Mouse (Mus musculus): ENCODE results near the gene Bik.
A peak's percentile ranks its signal among the peaks of the same experiment; 100 is the strongest.
"Not testable (repeated sequence)": the region's sequence is repeated elsewhere in the genome, so short reads cannot be mapped to it uniquely, and the experiment has no call there.

Gene Bik

GRCm38 (mm10) chr15:83526424-83527091 lies at the start of gene Bik:
TSS of gene Bik (plus strand) at chr15:83526862.
- DNase-seq = peak; percentile 25

- no peak for DNase-seq
These were observed 48.6 kb upstream of the Bik start for GRCm38 (mm10) chr15:83478096-83478495.

DNA sequence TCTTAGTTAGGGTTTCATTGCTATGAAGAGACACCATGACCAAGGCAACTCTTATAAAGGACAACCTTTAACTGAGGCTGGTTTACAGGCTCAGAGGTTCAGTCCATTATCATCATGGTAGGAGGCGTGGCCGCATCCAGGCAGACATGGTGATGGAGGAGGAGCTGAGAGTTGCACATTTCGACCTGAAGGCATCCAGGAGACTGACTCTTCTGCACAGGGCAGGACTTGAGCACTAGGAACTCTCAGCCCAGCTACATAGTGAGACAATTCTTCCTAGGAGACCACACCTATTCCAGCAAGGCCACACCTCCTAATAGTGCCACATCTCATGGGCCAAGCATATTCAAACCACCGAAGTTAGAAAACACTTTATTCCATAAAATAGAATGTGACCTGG lies 46.8 kb upstream of the Bik start:
- no peak for DNase-seq

- DNase-seq = no peak
These were observed 45.4 kb upstream of the Bik start for GRCm38 (mm10) chr15:83481236-83481780.

GRCm38 (mm10) chr15:83482645-83483224 lies 43.9 kb upstream of the Bik start:
- no peak for DNase-seq

DNA sequence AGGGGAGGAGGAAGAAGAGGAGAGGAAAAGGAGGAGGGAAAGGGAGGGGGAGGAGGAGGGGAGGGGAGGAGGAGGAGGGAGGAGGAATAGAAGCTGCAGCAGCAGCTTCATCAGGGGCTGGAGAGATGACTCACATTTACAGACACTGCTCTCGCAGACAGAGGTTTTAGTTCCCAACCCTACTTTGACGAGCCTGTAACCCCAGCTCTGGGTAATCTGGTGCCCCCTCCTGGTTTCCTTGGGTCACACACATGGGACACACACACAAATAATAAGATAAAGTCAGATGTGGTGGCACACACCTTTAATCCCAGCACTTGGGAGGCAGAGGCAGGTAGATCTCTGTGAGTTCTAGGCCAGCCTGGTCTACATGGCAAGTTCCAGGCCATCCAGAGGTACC lies 43.2 kb upstream of the Bik start:
- DNase-seq = no peak

- no peak for DNase-seq
These were observed 42.4 kb upstream of the Bik start for GRCm38 (mm10) chr15:83484311-83484710.

- DNase-seq = no peak
These were observed 39.1 kb upstream of the Bik start for GRCm38 (mm10) chr15:83487477-83488115.

DNA sequence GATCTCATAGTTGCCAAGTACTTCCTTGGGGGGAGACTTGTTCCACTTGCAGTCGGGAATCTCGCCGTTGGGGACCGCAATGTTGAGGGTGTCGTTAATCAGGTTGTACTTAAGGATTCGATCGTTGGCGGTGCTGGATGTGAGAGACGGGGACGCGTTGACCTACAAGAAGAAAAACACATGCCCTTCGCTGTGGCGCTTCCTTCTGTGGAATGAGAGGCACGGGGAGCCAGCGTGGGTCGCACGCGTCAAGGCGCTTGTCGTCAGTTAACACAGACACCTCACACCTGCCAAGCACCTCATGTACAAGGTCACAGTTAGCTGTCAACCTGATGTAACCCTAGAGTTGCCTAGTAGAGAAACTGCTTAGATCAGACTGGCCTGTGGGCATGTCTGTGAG lies 37.2 kb upstream of the Bik start:
- DNase-seq = no peak

GRCm38 (mm10) chr15:83491891-83492290 lies 34.8 kb upstream of the Bik start:
- DNase-seq = no peak

DNA sequence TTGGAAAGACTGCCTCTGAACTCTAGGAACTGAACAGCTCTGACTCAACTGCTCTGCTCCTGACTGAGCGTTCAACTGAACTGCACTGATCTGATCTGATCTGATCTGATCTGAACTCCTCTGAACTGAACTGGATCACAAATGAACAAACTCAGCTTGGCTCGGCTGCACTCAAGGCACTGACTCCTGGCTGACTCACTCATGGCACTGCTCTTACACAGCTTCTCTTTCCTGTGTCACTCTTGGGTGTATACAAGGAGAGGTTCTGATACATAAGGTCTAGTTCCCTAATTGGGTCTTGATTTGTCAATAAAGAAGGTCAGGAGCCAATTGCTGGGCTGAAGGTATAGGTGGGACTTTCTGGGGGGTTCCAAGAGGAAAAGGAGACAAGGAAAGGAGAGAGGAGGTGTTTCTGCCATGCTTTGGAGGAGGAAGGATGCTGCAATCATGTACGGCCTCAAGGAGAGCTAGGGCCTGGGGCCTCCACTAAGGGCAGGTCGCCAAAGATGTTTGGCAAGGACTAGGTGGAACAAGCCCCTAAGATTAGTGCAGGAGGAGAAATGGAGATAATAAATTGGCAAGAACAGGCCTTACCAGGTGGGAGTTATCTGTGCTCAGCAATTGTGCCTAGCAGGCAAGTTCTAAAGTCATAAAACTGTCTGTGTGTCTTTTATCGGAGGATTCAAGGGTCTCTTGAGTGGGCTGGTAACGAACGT lies 32.6 kb upstream of the Bik start:
- no peak for DNase-seq

DNA sequence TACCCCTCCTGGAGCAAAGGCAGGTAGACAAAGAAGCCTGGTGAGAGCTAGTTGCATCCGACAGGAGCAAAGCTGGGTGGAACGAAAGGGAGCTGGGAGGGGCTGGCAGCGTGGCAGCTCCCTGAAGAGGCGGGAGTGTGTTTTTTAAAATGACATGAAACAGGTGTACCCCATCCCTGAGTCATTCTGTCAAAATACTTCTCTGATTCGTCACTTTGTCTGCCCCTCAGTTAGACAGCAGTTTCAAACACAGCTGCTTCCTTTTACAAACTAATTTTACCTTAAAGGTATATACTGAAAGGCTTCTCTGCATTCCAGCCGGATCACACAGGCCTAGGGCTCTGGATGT lies 32.1 kb upstream of the Bik start:
- no peak for DNase-seq

- DNase-seq = no peak
These were observed 31.5 kb upstream of the Bik start for GRCm38 (mm10) chr15:83495195-83495594.

DNA sequence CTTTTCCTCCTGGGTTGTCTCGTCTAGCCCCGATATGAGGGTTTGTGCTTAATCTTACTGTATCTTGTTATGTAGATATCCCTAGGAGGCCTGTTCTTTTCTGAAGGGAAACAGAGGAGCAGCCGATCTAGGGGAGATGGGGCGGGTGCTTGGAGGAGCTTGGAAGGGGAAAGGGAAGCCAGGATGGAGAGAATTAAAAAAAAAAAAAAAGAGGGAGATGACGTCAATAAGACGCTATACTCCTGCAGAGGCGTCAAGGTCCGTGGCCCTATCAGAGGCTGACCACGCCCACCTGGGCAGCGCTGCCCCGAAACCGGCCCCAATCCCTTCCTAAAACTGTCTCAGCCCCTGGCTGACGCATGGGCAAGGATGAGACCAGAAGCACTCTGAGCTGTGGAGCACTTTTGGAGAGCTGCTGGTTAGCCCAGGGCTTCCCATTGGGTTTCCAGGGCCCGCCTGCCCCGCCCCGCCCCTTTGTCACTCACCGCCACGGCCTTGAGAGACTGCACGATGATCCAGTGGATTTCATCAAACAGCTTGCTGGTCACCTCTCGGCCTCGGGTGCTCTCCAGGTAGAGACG lies 30.8 kb upstream of the Bik start:
- no peak for DNase-seq

DNA sequence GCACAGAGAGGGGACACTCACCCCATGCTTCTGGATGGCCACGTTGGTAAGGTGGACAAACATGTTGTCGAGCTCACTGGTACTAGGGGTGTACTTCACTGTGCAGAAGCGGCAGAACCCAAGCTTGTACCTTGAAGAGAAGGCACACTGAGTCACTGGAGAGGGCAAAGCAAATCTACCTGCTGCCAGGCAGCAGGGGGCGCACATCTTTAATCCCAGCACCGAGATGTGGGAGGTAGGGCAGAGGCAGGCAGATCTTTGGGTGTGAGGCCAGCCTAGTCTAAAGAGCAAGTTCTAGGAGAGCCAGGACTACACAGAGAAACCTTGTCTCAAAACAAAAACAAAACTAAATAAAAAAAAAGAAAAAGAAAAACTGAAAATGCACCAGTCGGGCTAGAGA lies 29.4 kb upstream of the Bik start:
- DNase-seq = no peak

- no peak for DNase-seq
These were observed 27.4 kb upstream of the Bik start for GRCm38 (mm10) chr15:83499211-83499755.

GRCm38 (mm10) chr15:83500352-83500751 lies 26.3 kb upstream of the Bik start:
- no peak for DNase-seq

GRCm38 (mm10) chr15:83501483-83501882 lies 25.2 kb upstream of the Bik start:
- DNase-seq = not testable (repeated sequence)

GRCm38 (mm10) chr15:83509950-83510804 lies 16.5 kb upstream of the Bik start:
- no peak for DNase-seq

DNA sequence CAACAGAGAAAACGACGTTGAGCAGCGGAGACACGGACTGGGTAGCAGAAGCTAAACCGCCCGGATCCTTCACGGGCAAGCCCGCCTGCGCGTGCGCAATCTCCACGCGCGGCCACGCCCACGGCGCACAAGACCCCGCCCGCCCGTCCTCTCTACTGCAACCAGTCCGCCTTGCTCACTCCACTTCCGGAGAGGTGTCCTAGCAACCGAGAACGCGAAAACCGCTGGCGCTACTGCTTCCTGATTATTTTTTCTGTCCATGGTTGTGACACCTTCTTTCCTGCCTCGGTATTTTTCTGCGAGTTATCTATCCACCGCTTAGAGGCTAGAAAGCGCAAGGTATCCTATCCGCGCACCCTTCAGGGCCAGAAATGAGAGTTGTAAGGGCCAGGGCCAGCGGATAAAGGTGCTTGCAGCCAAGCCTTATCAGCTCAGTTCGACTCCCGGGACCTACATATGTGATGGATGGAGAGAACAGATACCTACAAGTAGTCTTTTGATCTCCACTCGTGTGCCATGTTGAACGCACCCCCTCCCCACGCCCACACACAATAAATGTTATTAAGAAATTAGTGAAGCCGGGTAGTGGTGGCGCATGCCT lies 15.8 kb upstream of the Bik start, which contains the start of gene Ttll1:
Gene Ttll1, minus strand, starts transcription at position 89 of the 601 bp plus-strand sequence.
- DNase-seq = peak; percentile 93
